Mouse (Mus musculus) liver, embryonic 15.5 days (tissue): ENCODE data around the gene Camk2b. TPM values are rescaled to one million over a fixed set of nuclear protein-coding genes. Genes with fewer than 3 reads are reported as not detected.
"Not testable (repeated sequence)": the region's sequence is repeated elsewhere in the genome, so short reads cannot be mapped to it uniquely, and the experiment has no call there.

Source experiments
- ATAC-seq: fragments of 200-750 bp; cut with Nextera tagmentation; 2 replicates; pipeline ENCODE4 v1.8.0; 2017; ENCODE audit warnings: moderate number of reproducible peaks, mild to moderate bottlenecking, moderate library complexity; ENCODE audit not compliant: insufficient read depth
- H3K27ac ChIP-seq: fragments of 300-500 bp; sonication (generic); replicated peaks from 2 replicates; pipeline ENCODE4 v1.5.1; 2015; ENCODE audit warnings: mild to moderate bottlenecking, inconsistent platforms
- H3K27me3 ChIP-seq: fragments of 300-500 bp; sonication (generic); 2 replicates; pipeline ENCODE4 v1.6.1; 2015; ENCODE audit warnings: mild to moderate bottlenecking, inconsistent platforms
- H3K36me3 ChIP-seq: fragments of 300-500 bp; sonication (generic); replicated peaks from 2 replicates; pipeline ENCODE4 v1.6.1; 2015; ENCODE audit warnings: moderate library complexity, mild to moderate bottlenecking, inconsistent platforms
- H3K4me1 ChIP-seq: fragments of 300-500 bp; sonication (generic); replicated peaks from 2 replicates; pipeline ENCODE4 v1.6.1; 2015; ENCODE audit warnings: inconsistent platforms
- H3K4me2 ChIP-seq: fragments of 300-500 bp; sonication (generic); 2 replicates; pipeline ENCODE4 v1.6.1; 2015; ENCODE audit warnings: moderate library complexity, mild to moderate bottlenecking, inconsistent platforms
- H3K4me3 ChIP-seq: fragments of 300-500 bp; sonication (generic); replicated peaks from 2 replicates; pipeline ENCODE4 v1.5.1; 2015; ENCODE audit warnings: mild to moderate bottlenecking, inconsistent platforms
- H3K9ac ChIP-seq: fragments of 300-500 bp; sonication (generic); 2 replicates; pipeline ENCODE4 v1.6.1; 2015; ENCODE audit warnings: moderate library complexity, mild to moderate bottlenecking, inconsistent platforms
- H3K9me3 ChIP-seq: fragments of 300-500 bp; sonication (generic); replicated peaks from 2 replicates; pipeline ENCODE4 v1.6.1; 2016; ENCODE audit warnings: inconsistent platforms
- WGBS: fragments of 180-500 bp; shearing (Covaris S2); methylation state at CpG from one replicate; pipeline ENCODE4 v1.1.7; 2015; ENCODE audit warnings: mixed read lengths; ENCODE audit not compliant: insufficient replicate concordance; 5-methylcytosine and 5-hydroxymethylcytosine counted together
- polyA plus RNA-seq: library from polyadenylated mRNA; unstranded; fragments of >200 nt; fragmentation: Nextera tagmentation; extraction: Ambion mirVana; gene quantifications from 2 replicates; pipeline ENCODE4 v1.2.1, GENCODE M21; 2015

The Camk2b gene
- polyA plus RNA-seq, 1 experiment from 2014 or later: 1.1 TPM

DNA sequence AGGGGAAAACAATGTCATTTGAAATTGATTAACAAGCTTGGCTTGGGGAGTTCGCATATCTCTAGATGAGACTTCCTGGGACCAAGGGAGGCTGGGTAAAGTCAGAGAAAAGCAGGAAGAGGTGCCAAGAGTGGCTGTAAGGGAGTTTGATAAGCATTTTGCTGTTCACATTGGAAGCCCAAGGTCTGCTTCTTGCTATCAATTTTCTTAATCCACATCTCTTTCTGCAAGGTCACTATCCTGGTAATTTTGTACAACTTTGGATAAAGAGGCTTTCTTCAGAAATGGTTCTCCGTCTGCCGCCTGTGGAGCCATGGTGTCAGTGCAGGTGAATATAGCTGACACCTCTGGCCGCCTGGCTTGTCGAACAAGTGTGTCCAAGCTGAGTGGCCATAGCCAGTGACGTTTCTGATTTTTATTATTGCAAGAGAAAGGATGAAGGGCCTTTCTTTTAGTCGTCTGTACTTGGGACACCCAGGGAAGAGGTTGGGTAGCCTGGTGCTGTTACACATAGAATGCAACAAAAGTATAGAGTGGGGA, 111.1 kb downstream of the Camk2b start:
- Histone ChIP-seq H3K4me2 (peak overlapping the region; percentile 93), H3K9me3 (no peaks in the 10 kb centered on the region), H3K4me3 (peak overlapping the region; percentile 95), H3K36me3 (peaks cover 6% of the 10 kb centered on the region; the same call in 1 of the 2 replicates), H3K4me1 (peaks cover 31% of the 10 kb centered on the region), H3K27me3 (no peaks in the 10 kb centered on the region), H3K9ac (peak overlapping the region; percentile 90), H3K27ac (peak overlapping the region; percentile 79)
- 3% methylated on average over 7 of the region's 7 CpGs for WGBS
- peak; percentile 60 for ATAC-seq

- WGBS: 64% methylated on average over 5 of the region's 5 CpGs
Observed at GRCm38 (mm10) chr11:5954435-5954834, 111.7 kb downstream of the Camk2b start.

DNA sequence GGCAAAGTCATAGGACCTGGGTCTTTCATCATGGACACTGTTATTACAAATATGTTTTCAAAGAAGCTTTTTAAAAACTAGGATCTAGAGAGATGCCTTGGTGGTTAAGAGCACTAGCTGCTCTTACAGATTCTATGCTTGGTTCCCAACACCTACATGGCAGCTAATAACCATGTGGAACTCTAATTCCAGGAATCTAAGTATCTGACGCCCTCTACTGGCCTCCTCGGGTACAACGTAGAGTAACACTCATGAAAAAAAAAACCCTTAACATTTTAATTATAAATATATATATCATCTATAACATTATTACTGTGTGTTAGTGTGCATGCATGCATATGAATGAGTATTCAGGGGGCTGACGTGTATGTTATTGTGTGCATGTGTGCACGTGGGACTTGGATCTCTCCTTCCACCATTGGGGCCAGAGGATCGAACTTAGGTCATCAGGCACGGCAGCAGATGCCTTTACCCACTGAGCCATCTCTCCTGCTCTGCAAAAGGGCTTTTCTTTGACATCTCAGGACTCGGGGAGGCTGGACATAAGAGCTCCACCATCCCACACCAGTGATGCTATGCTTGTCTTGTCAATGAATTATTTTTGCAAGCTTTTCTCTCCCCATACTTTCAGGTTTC, 112.9 kb downstream of the Camk2b start:
- Histone ChIP-seq H3K4me3 (no peak overlapping the region), H3K36me3 (no peaks in the 10 kb centered on the region), H3K4me2 (no peak overlapping the region), H3K27me3 (no peaks in the 10 kb centered on the region), H3K9me3 (no peaks in the 10 kb centered on the region), H3K9ac (no peak overlapping the region), H3K4me1 (peaks cover 34% of the 10 kb centered on the region), H3K27ac (no peak overlapping the region)
- WGBS: 31% methylated on average over 8 of the region's 8 CpGs
- no peak for ATAC-seq

More at GRCm38 (mm10) chr11:5954435-5954834, 111.7 kb downstream of the Camk2b start:
- Histone ChIP-seq H3K4me3 (peak overlapping the region; percentile 95; the same call in 1 of the 2 replicates), H3K36me3 (peaks cover 3% of the 10 kb centered on the region; the same call in 1 of the 2 replicates), H3K4me1 (peaks cover 34% of the 10 kb centered on the region), H3K27ac (no peak overlapping the region), H3K27me3 (no peaks in the 10 kb centered on the region), H3K9me3 (no peaks in the 10 kb centered on the region), H3K9ac (no peak overlapping the region), H3K4me2 (peak overlapping the region; percentile 93)
- no peak for ATAC-seq

- no peak overlapping the region for H3K4me3 ChIP-seq
- H3K4me2 ChIP-seq: no peak overlapping the region
- no peaks in the 10 kb centered on the region for H3K27me3 ChIP-seq
- H3K27ac ChIP-seq: no peak overlapping the region
- WGBS: 80% methylated on average over 5 of the region's 5 CpGs
- H3K9me3 ChIP-seq: no peaks in the 10 kb centered on the region
- peaks cover 32% of the 10 kb centered on the region for H3K4me1 ChIP-seq
- ATAC-seq: no peak
- H3K9ac ChIP-seq: no peak overlapping the region
- no peaks in the 10 kb centered on the region for H3K36me3 ChIP-seq
Observed at GRCm38 (mm10) chr11:5952501-5952900, 113.7 kb downstream of the Camk2b start.

- Histone ChIP-seq H3K9ac (no peak within 1 kb of the TSS), H3K27ac (0 out of 2 replicates have a peak within 1 kb of the TSS, but pooled peaks have one; percentile 19), H3K9me3 (no peaks in the 10 kb centered on the region), H3K4me3 (no peak within 1 kb of the TSS), H3K4me1 (peaks cover 10% of the 10 kb centered on the region), H3K27me3 (no peaks in the 10 kb centered on the region), H3K4me2 (no peak within 1 kb of the TSS), H3K36me3 (no peaks in the 10 kb centered on the region)
- 20% methylated on average over 8 of the region's 8 CpGs for WGBS
- peak; percentile 42; the same call in 1 of the 2 replicates for ATAC-seq
Observed at GRCm38 (mm10) chr11:5949586-5950352, 116.4 kb downstream of the Camk2b start, which contains the start of gene Gck. Gene Gck (minus strand): TSS chr11:5950081.

- H3K4me2 ChIP-seq: no peak overlapping the region
- H3K36me3 ChIP-seq: no peaks in the 10 kb centered on the region
- 39% methylated on average over 10 of the region's 10 CpGs for WGBS
- peaks cover 5% of the 10 kb centered on the region for H3K4me1 ChIP-seq
- no peaks in the 10 kb centered on the region for H3K9me3 ChIP-seq
- H3K4me3 ChIP-seq: no peak overlapping the region
- H3K27me3 ChIP-seq: no peaks in the 10 kb centered on the region
- ATAC-seq: no peak
- H3K27ac ChIP-seq: no peak overlapping the region
- no peak overlapping the region for H3K9ac ChIP-seq
Observed at GRCm38 (mm10) chr11:5948546-5949250, 117.5 kb downstream of the Camk2b start.

DNA sequence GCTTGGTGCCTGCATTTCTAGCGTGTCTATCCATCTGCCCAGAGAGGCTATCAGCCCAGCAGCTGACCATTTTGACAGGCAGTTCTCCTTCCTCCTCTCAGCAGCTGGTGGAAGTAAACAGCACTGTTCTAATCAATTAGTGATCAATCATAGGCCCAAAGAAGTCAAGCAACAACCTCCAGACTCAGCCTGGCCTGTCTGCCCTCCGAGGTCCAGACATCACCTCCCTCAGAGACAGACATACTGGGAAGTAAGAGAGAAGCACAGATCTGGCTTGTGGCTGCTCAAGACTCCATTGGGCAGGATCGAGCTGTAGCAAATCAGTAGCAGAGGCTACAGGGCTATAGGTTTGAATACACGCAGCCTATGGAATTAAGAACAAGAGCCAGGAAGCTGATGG, 118.4 kb downstream of the Camk2b start:
- ATAC-seq: no peak
- Histone ChIP-seq H3K4me3 (no peak overlapping the region), H3K27ac (no peak overlapping the region), H3K9ac (no peak overlapping the region), H3K36me3 (no peaks in the 10 kb centered on the region), H3K4me1 (peaks cover 5% of the 10 kb centered on the region), H3K9me3 (no peaks in the 10 kb centered on the region), H3K27me3 (no peaks in the 10 kb centered on the region), H3K4me2 (no peak overlapping the region)
- 37% methylated on average over 4 of the region's 4 CpGs for WGBS

DNA sequence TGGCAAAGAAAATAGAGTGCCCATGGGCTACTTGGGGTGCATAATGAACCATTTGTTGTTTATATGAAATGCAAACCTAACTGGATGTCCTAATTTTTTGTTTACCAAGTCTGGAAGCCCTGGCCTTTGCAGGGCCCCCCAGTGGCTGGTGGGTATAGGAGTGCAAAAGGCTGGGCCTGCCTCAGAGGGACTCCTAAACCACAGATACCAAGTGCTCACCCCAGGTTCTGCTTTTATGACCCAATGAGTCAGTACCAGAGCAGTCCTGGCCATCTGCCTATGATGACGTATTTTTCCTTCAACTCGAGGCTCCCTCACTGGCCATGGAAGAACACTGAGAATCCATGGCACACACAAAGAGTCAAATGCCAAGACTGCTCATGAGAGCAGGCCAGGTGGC, 121.1 kb downstream of the Camk2b start:
- no peak overlapping the region for H3K9ac ChIP-seq
- no peak overlapping the region for H3K4me3 ChIP-seq
- no peaks in the 10 kb centered on the region for H3K36me3 ChIP-seq
- 49% methylated on average over 2 of the region's 2 CpGs for WGBS
- H3K4me2 ChIP-seq: no peak overlapping the region
- ATAC-seq: no peak
- H3K9me3 ChIP-seq: no peaks in the 10 kb centered on the region
- H3K4me1 ChIP-seq: peaks cover 3% of the 10 kb centered on the region
- H3K27ac ChIP-seq: no peak overlapping the region
- 0 out of 2 replicates have a peak, but pooled peaks cover 4% of the 10 kb centered on the region for H3K27me3 ChIP-seq

- no peak for ATAC-seq
- WGBS: 75% methylated on average over 6 of the region's 6 CpGs
- H3K27ac ChIP-seq: no peak overlapping the region
- H3K9me3 ChIP-seq: no peaks in the 10 kb centered on the region
- 0 out of 2 replicates have a peak, but pooled peaks cover 4% of the 10 kb centered on the region for H3K27me3 ChIP-seq
- no peak overlapping the region for H3K4me2 ChIP-seq
- no peaks in the 10 kb centered on the region for H3K4me1 ChIP-seq
- no peak overlapping the region for H3K9ac ChIP-seq
- H3K36me3 ChIP-seq: no peaks in the 10 kb centered on the region
- no peak overlapping the region for H3K4me3 ChIP-seq
Observed at GRCm38 (mm10) chr11:5942966-5943365, 123.2 kb downstream of the Camk2b start.

GRCm38 (mm10) chr11:5934531-5934930, 131.6 kb downstream of the Camk2b start:
- H3K27ac ChIP-seq, H3K4me1 ChIP-seq, H3K4me3 ChIP-seq, H3K9ac ChIP-seq, ATAC-seq, H3K9me3 ChIP-seq, H3K27me3 ChIP-seq, H3K36me3 ChIP-seq, H3K4me2 ChIP-seq: not testable (repeated sequence)
- WGBS: 84% methylated on average over 11 of the region's 11 CpGs

GRCm38 (mm10) chr11:5931947-5932346, 134.2 kb downstream of the Camk2b start:
- not testable (repeated sequence) for H3K4me2 ChIP-seq, H3K9ac ChIP-seq, ATAC-seq, H3K27ac ChIP-seq, H3K9me3 ChIP-seq, H3K36me3 ChIP-seq, H3K4me1 ChIP-seq, H3K27me3 ChIP-seq, H3K4me3 ChIP-seq
- WGBS: 70% methylated on average over 6 of the region's 6 CpGs
